ENCODE assay signal across 8 mouse cellular contexts in genomic region chr12:57194609-57195008, GRCm38 (mm10). TPM values are rescaled to one million over a fixed set of nuclear protein-coding genes. Genes with fewer than 3 reads are reported as not detected.
DNase-seq lines count a peak whose midpoint lies in the region; ATAC-seq and TF ChIP-seq lines count a peak whose summit lies in the region.
"Had no signal": no experiment of that assay in that cellular context is flagged by ENCODE, and none has a peak within 500 bp of the region (broad histone marks: within the 10 kb centered on the region; RNA-seq: fewer than 3 reads in every experiment).

No protein-coding gene starts in this region.

- WGBS in stomach, embryonic 15.5 days = 25% methylated on average over 3 of the region's 3 CpGs
- 45% methylated on average over 3 of the region's 3 CpGs for WGBS in limb, embryonic 10.5 days

- peak; percentile 59 for TF ChIP-seq CTCF in layer of hippocampus, adult 2 months (conservative IDR thresholded peaks at IDR 0.05)

- DNase-seq in layer of hippocampus, adult 2 months (ENCODE audit: low spot score in 2 of 2) = no peak
- DNase-seq in layer of hippocampus, adult 9-11 months = no peak
- DNase-seq in adipocyte (ENCODE audit: low spot score) = peak; percentile 22
- peak; percentile 59 for DNase-seq in embryo, embryonic 10 days (ENCODE audit: low spot score)
- DNase-seq in kidney, postnatal 25 days = peak; percentile 16 to 37
- DNase-seq in limb, embryonic 10.5 days (ENCODE audit: low spot score) = no peak

- ATAC-seq in stomach, embryonic 15.5 days (ENCODE audit: insufficient read depth, low FRiP score, low read depth) = peak; percentile 65; the same call in 1 of the 2 replicates

- H3K9ac ChIP-seq in stomach, embryonic 15.5 days = no peak overlapping the region; the same call in 1 of the 2 replicates
- H3K9ac ChIP-seq: midbrain, embryonic 12.5 days had no signal

- H3K27me3 ChIP-seq in stomach, embryonic 15.5 days (replicated peaks) = no peaks in the 10 kb centered on the region
- peaks cover 50% of the 10 kb centered on the region for H3K27me3 ChIP-seq in limb, embryonic 10.5 days (ENCODE audit: low read depth, poor library complexity, severe bottlenecking)

- no peak overlapping the region for H3K27ac ChIP-seq in layer of hippocampus, adult 2 months
- no peak overlapping the region for H3K27ac ChIP-seq in stomach, embryonic 15.5 days
- H3K27ac ChIP-seq in limb, embryonic 10.5 days = no peak overlapping the region
- H3K27ac ChIP-seq: midbrain, embryonic 12.5 days had no signal

- no peak overlapping the region for H3K4me2 ChIP-seq in stomach, embryonic 15.5 days
- H3K4me2 ChIP-seq: midbrain, embryonic 12.5 days had no signal

- no peaks in the 10 kb centered on the region for H3K9me3 ChIP-seq in stomach, embryonic 15.5 days
- no peaks in the 10 kb centered on the region for H3K9me3 ChIP-seq in limb, embryonic 10.5 days (replicated peaks)
- H3K9me3 ChIP-seq: midbrain, embryonic 12.5 days had no signal

- H3K4me3 ChIP-seq in layer of hippocampus, adult 2 months = no peak overlapping the region
- H3K4me3 ChIP-seq in stomach, embryonic 15.5 days (replicated peaks) = no peak overlapping the region
- no peak overlapping the region for H3K4me3 ChIP-seq in limb, embryonic 10.5 days
- H3K4me3 ChIP-seq: midbrain, embryonic 12.5 days had no signal

- no peaks in the 10 kb centered on the region for H3K36me3 ChIP-seq in stomach, embryonic 15.5 days
- no peaks in the 10 kb centered on the region for H3K36me3 ChIP-seq in limb, embryonic 10.5 days
- H3K36me3 ChIP-seq: midbrain, embryonic 12.5 days had no signal

- H3K4me1 ChIP-seq in stomach, embryonic 15.5 days = no peaks in the 10 kb centered on the region
- H3K4me1 ChIP-seq in limb, embryonic 10.5 days = peaks cover 9% of the 10 kb centered on the region

RNA-seq across cellular contexts. Expression of gene Slc25a21, which starts 2.7 kb away (rescaled TPM):
- 1 to 10 TPM in 1 of 2 experiments, under 1 TPM in 1; 0.42 to 2.0 TPM for total RNA-seq in layer of hippocampus, adult 2 months (2021)
- polyA plus RNA-seq in stomach, embryonic 15.5 days (2015; fragmentation: Nextera tagmentation; extraction: Ambion mirVana) = 2.2 and 3.2 TPM in 2 replicates
- 1.6 and 2.1 TPM in 2 replicates for polyA plus RNA-seq in limb, embryonic 10.5 days (2016; fragmentation: Nextera tagmentation; extraction: Ambion mirVana)

RNA-seq across cellular contexts. Expression of gene Prps1l3, which starts 35.6 kb away (rescaled TPM):
- 10 to 100 TPM; 16.5 to 19.4 TPM for total RNA-seq in layer of hippocampus, adult 2 months (2021)
- polyA plus RNA-seq in stomach, embryonic 15.5 days (2015; fragmentation: Nextera tagmentation; extraction: Ambion mirVana) = 63.5 and 63.9 TPM in 2 replicates
- polyA plus RNA-seq in limb, embryonic 10.5 days (2016; fragmentation: Nextera tagmentation; extraction: Ambion mirVana) = 85.5 and 87.5 TPM in 2 replicates

RNA-seq across cellular contexts. Expression of gene Mipol1, which starts 35.6 kb away (rescaled TPM):
- total RNA-seq in layer of hippocampus, adult 2 months (2021) = 1 to 10 TPM; 6.3 to 7.6 TPM
- 10.0 and 11.2 TPM in 2 replicates for polyA plus RNA-seq in stomach, embryonic 15.5 days (2015; fragmentation: Nextera tagmentation; extraction: Ambion mirVana)
- 10.6 and 12.5 TPM in 2 replicates for polyA plus RNA-seq in limb, embryonic 10.5 days (2016; fragmentation: Nextera tagmentation; extraction: Ambion mirVana)

Comparison
In these comparisons a context has a peak if more than half of its experiments do, and no peak if none do; other contexts are left out.
1. DNase-seq: peak in adipocyte (single experiment), embryo, embryonic 10 days (single experiment) and kidney, postnatal 25 days (2 of 2); none in layer of hippocampus, adult 2 months (0 of 2), layer of hippocampus, adult 9-11 months (single experiment) and limb, embryonic 10.5 days (single experiment).